Mouse (Mus musculus) E14TG2a.4 (cell line): ENCODE data around the gene Zfp146.
"Not testable (repeated sequence)": the region's sequence is repeated elsewhere in the genome, so short reads cannot be mapped to it uniquely, and the experiment has no call there.

ENCODE experiments used
- H3K27me3 ChIP-seq: 2 replicates; pipeline ENCODE4 v1.6.1; 2014; ENCODE audit warnings: low read length, control low read depth; ENCODE audit not compliant: insufficient read depth
- H3K36me3 ChIP-seq: 2 replicates; pipeline ENCODE4 v1.6.1; 2014; ENCODE audit warnings: low read length, control low read depth; ENCODE audit not compliant: insufficient read depth
- H3K4me1 ChIP-seq: replicated peaks from 2 replicates; pipeline ENCODE4 v1.6.1; 2014; ENCODE audit warnings: low read depth, low read length, control low read depth
- H3K4me3 ChIP-seq: replicated peaks from 2 replicates; pipeline ENCODE4 v1.5.1; 2014; ENCODE audit warnings: mild to moderate bottlenecking, low read length
- H3K9me3 ChIP-seq: 2 replicates; pipeline ENCODE4 v1.6.1; 2014; ENCODE audit warnings: low read length, control low read depth
- CTCF ChIP-seq: conservative IDR thresholded peaks from 2 replicates; pipeline ENCODE4 v1.5.1; 2014; ENCODE audit warnings: low read length
- NANOG ChIP-seq: IDR thresholded peaks from 2 replicates; pipeline ENCODE4 v1.6.1; 2014; ENCODE audit warnings: borderline replicate concordance, low read length, mixed read lengths
- POU5F1 ChIP-seq: IDR thresholded peaks from 2 replicates; pipeline ENCODE4 v1.6.1; 2014; ENCODE audit warnings: low read length, borderline replicate concordance

The Zfp146 gene

DNA sequence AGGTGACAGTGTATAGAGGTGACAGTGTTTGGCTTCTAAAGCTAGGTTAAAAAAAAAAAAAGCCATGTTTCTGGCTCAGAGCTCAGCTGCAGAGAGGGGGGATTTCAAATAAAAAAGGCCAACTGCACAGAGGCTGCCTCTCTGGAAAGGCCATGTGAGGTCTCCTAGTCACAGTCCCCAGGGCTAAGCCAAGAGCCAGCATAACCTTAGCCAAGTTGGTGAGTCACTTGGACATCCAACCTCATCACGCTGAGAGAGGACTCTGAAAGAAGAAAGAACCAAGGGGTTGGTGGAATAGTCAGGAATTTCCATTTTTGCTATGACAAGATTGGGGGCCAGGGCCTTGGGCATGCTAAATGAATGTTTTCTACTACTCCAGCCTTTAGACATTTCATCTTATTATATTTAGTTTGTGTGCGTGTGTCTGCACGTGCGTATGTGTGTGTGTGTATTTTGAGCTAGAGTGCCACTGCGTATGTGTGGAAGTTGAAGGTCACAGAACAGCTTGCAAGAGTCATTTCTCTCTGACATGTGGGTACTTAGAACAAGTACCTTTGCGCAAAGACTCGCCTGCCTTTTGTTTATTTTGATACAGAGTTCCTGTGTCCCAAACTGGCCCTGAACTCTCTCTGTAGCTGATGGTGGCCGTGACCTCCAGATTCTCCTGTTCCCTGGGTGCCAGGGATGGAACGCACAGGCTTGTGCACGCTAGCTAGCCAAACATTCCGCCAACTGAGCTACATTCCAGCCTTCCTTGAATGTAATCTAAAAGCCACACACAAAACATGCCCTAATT lies 33.5 kb upstream of the Zfp146 start:
- Histone ChIP-seq H3K27me3 (no peaks in the 10 kb centered on the region), H3K4me1 (peaks cover 64% of the 10 kb centered on the region), H3K4me3 (no peak overlapping the region), H3K36me3 (no peaks in the 10 kb centered on the region), H3K9me3 (no peaks in the 10 kb centered on the region)
- no peak for TF ChIP-seq NANOG
- no peak for TF ChIP-seq CTCF
- TF ChIP-seq POU5F1 = no peak

DNA sequence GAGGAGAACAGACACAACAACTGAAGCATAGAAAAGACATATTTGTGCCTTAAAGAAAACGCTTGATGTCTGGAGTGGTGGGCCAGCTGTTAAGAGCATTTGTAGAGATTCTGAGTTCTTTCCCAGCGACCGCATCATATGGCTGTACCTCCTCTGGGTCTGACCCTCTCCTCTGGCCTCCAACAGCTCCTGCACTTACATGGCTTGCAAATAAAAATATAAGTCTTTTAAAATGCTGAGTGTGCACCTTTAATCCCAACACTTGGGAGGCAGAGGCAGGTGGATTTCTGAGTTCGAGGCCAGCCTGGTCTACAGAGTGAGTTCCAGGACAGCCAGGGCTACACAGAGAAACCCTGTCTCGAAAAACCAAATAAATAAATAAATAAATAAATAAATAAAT lies 31.1 kb upstream of the Zfp146 start:
- H3K36me3 ChIP-seq, H3K4me3 ChIP-seq, H3K27me3 ChIP-seq, H3K9me3 ChIP-seq: not testable (repeated sequence)
- H3K4me1 ChIP-seq = peaks cover 84% of the 10 kb centered on the region

DNA sequence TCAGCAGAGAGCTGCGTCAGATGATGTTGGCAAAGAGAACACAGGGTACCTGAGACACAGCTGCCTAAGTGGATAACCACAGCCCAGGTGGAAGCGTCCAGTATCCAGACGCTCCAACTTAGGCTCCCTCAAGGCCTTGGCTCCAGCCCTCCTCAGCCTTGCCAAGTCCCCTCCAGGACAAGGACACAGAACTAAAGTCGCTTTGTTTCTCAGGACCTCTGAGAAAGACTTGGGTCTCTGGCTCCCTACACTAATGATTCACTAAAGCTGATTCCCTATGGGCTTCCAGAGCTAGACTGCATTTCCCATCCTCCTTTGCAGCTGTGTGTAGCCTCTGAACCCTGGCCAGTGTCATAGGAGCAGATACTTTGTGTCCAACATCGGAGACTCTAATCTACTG lies 30.6 kb upstream of the Zfp146 start:
- Histone ChIP-seq H3K9me3 (no peaks in the 10 kb centered on the region), H3K4me3 (peak overlapping the region; percentile 50), H3K36me3 (peaks cover 10% of the 10 kb centered on the region), H3K27me3 (no peaks in the 10 kb centered on the region), H3K4me1 (peaks cover 89% of the 10 kb centered on the region)
- TF ChIP-seq CTCF (no peak), POU5F1 (no peak), NANOG (no peak)

DNA sequence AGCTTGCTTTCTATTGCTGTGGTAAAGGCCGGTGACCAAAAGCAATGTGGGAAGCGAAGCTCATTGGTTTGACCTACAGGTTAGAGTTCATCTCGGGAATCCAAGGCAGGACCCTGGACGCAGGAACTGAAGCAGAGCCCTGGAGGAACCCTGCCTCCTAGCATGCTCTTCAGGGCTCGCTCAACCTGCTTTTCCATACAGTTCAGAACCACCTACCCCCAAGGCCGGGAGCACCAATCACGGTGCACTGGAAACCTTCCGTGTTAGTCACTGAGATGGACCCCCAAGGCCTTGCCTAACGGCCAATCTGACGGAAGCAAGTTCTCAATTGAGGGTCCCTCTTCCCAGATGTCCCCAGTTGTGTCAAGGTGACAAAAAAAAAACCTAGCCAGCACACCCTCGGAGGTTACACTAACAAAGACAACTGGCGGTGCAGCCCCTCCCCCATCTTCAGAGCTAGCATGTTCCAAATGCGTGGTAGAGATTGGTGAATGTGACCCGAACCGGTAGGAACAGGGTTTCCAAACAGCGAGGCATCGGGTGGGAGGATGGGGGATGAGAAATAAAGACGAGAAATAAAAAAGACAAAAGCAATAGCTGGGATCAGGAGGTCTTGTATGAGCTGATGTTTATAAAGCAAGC lies 30.1 kb upstream of the Zfp146 start:
- Histone ChIP-seq H3K4me1 (peaks cover 87% of the 10 kb centered on the region), H3K27me3 (no peaks in the 10 kb centered on the region), H3K9me3 (no peaks in the 10 kb centered on the region), H3K4me3 (peak overlapping the region; percentile 50), H3K36me3 (peaks cover 10% of the 10 kb centered on the region)
- TF ChIP-seq POU5F1 (no peak), NANOG (no peak), CTCF (no peak; the same call in 1 of the 2 replicates)

DNA sequence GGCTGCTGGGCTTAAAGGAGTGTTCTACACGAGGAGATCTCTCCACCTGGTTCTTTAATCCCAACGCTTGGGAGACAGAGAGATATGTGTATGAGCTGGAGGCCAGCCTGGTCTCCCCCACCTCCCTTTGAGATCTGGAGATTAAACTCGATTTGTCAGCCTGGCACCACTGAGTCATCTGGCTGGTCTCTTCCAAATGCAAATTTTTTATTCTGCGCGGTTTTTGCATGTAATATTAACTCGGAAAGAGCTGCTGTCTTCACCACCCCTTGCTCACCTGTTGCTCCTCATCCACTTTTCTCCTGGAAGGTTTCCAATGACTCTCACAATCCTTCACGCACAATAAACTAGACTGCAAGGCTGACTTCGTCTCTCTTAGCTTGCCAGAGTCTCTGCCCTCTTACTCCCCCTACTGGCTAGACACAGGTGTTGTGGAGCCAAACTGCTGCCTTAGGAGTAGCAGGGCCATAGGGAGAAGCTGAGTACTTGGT lies 29.0 kb upstream of the Zfp146 start, which contains the start of gene Capns1:
Gene Capns1, minus strand, starts transcription at position 331 of the 491 bp plus-strand sequence.
- H3K9me3 ChIP-seq = no peaks in the 10 kb centered on the region
- no peak for TF ChIP-seq POU5F1
- peak; percentile 89 for TF ChIP-seq CTCF
- TF ChIP-seq NANOG = no peak
- H3K27me3 ChIP-seq = no peaks in the 10 kb centered on the region
- peaks cover 77% of the 10 kb centered on the region for H3K4me1 ChIP-seq
- H3K4me3 ChIP-seq = peak within 1 kb of the TSS; percentile 95
- peaks cover 10% of the 10 kb centered on the region for H3K36me3 ChIP-seq

DNA sequence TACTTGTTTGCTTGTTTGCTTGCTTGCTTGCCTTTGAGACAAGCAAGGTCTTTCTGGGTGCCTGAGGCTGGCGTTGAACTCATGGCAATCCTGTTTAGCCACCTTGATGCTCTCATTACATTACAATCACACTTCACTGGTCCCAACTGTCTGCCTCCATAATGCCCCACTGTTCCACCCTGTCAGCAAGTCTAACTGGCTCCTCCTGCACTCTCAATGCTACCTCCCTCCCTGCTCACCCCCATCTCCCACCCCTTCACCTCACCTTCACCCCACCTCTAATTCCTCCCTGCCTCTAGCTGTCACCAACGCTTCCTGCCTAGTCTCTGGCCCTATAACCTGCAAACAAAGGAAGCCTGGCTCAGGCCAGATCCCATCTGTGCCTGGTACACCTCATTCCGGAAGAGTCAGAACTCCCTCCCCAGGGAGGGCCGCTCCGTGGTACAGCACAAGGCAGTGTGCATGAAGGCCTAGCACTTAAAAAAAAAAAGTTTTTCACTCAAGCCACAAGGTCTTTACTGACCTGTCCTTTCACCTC lies 28.1 kb upstream of the Zfp146 start:
- Histone ChIP-seq H3K36me3 (peaks cover 10% of the 10 kb centered on the region), H3K4me1 (peaks cover 73% of the 10 kb centered on the region), H3K4me3 (peak overlapping the region; percentile 95), H3K27me3 (no peaks in the 10 kb centered on the region), H3K9me3 (no peaks in the 10 kb centered on the region)
- TF ChIP-seq NANOG (0 out of 2 replicates have a peak, but pooled peaks have one; percentile 8), CTCF (no peak)

DNA sequence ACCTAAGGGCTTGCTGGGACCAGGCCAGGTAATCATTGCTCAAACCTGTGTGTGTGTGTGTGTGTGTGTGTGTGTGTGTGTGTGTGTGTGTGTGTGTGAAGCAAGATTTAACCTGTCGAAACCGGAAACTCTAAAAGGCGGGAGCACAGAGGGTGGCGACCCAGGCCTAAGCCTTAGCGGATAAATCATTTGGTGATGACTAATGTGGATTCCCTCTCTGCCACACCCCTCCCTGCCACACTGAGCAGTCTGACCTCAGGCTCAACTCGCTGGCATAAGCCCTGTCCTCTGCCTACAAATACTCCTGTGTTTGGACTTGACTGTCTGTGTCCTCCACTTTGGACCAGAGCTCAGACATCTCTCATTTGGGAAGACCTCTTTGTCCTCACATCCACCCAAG lies 26.6 kb upstream of the Zfp146 start:
- no peak for TF ChIP-seq POU5F1
- no peak for TF ChIP-seq CTCF
- no peak for TF ChIP-seq NANOG
- Histone ChIP-seq H3K9me3 (no peaks in the 10 kb centered on the region), H3K4me1 (peaks cover 78% of the 10 kb centered on the region), H3K27me3 (no peaks in the 10 kb centered on the region), H3K4me3 (peak overlapping the region; percentile 95), H3K36me3 (peaks cover 25% of the 10 kb centered on the region)

DNA sequence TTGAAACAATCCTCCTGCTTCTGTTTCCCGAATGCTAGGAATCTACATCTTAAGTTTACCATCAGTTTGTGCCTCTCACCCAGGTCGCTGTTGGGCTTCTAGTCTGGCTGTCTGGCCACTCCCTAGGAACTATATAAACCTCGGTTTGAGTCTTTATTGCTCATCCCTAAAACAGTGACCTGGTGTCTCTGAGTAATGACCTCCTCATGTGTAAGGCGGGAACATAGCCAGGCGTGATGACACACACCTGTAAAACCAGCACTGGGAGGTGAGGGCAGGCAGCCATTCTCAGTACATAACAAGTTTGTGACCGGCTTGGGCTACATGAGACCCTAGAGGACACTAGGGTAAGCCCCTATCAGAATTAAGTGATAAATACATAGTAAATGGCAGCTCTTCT lies 25.9 kb upstream of the Zfp146 start:
- peak overlapping the region; percentile 95 for H3K4me3 ChIP-seq
- peaks cover 80% of the 10 kb centered on the region for H3K4me1 ChIP-seq
- no peak for TF ChIP-seq NANOG
- TF ChIP-seq CTCF = no peak
- TF ChIP-seq POU5F1 = no peak
- H3K9me3 ChIP-seq = no peaks in the 10 kb centered on the region
- no peaks in the 10 kb centered on the region for H3K27me3 ChIP-seq
- H3K36me3 ChIP-seq = peaks cover 32% of the 10 kb centered on the region
